Mouse (Mus musculus) kidney, postnatal 4 days (tissue): Measurements from ENCODE around the gene Slc25a30.
A peak's percentile ranks its signal among the peaks of the same experiment; 100 is the strongest.

Experiments used
- DNase-seq, 2 experiments: peaks; one replicate each; pipeline ENCODE4 v3.0.0; 2021; ENCODE audit warnings: mixed read lengths in 2 of 2

Gene Slc25a30

GRCm38 (mm10) chr14:75735597-75735996 lies 51.2 kb downstream of the Slc25a30 start:
- DNase-seq, result no peak

- no peak for DNase-seq
Observed at GRCm38 (mm10) chr14:75732631-75733030, 54.2 kb downstream of the Slc25a30 start.

GRCm38 (mm10) chr14:75731361-75731760 lies 55.5 kb downstream of the Slc25a30 start:
- DNase-seq, result no peak

DNA sequence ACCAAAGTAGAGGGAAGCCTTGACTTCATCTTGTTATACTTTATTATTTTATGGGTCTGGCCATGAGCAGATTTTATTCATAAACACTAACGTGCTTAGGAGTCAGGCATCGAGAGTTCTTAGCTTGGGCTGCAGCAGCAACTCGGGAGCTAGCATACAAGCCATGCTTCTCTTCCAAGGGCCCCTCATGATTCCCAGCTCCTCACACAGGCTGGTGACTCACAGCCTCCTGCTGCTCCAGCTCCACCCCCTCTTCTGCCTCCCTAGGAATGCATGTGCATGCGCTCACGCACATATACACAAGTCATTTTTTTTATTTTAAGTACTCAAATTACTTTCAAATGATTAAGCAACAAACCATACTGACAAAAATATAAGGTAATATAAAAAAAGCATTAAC lies 58.7 kb downstream of the Slc25a30 start:
- no peak for DNase-seq

GRCm38 (mm10) chr14:75727046-75727445 lies 59.8 kb downstream of the Slc25a30 start:
- DNase-seq, result peak; percentile 58 to 70

DNA sequence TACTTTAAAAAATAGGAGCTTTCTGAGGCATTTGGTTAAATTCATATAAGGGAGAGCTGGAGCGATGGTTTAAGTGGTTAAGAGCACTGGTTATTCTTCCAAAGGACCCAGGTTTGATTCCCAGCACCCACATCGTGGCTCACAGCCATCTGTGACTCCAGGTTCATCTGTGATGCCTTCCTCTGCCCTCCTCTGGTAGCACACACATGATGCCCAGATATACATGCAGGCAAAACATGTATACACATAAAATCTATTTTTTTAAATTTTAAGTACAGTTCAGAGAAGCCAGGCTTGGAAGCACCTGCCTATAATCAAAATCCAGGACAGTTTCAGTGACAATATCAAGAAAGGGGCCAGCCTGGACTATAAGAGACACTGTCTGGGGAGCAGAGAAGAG lies 64.0 kb downstream of the Slc25a30 start:
- no peak for DNase-seq

DNA sequence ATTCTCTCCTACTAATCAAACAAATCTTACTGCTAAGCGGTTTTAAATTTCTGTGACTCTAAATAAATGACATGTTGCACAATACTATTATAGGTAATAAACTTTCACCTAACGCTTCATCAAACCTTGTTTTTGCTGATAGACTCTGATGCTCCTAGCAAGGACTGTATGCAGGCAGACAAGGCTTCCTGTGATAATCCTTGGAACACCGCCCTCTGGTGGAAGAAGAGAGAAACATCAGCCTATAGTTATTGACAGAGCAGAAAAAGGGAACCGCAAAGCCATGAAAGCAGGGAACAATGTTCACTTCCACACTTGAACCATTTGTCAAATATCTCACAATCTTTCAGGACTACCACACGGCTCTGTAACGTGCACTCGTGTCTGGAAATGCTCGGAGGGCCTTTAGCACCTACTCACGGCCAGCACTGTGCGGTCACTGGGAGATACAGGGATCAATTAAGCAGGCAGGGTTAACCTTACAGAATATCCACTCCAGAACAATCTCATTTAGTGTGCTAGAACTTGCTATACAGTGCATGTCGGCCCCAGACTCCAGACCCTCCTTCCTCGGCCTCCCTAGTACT lies 64.8 kb downstream of the Slc25a30 start:
- peak; percentile 30 to 49 for DNase-seq

DNA sequence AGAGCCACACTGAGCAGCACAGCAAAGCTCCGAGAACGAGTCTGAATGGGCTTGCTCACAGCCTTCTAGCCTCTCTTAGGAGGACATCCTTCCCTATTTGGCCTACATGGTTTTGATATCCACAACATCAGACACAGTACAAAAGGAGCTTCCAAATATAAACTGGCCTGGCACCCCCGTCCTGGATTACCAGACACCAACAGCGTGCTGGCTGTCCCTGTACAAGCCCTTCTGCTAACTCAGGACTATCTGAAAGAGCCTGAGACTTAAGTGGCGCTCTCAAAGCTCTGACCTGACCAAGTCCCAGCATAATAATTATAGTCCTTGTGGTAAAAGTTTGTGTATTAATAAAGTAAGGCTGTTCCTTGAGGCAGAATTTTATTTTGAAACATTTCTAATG lies 66.7 kb downstream of the Slc25a30 start:
- DNase-seq, result no peak

DNA sequence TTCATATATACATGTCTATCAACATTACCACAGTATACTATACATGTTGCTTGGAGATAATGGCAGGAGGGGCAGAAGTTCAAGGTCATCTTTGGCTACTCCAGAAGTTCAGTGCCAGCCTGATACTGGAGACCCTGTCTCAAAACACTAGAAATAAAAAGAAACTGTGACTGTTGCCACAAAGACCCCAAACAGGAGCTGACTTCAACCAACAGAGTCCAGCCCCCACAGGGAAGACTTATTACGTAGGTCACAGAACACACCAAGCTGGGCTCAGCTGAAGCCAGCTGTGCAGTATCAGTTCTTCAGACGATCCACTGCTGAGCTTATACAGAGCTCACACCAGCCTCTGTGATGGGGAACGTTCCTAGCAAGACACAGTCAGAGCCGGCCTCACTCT lies 70.4 kb downstream of the Slc25a30 start:
- no peak for DNase-seq

DNA sequence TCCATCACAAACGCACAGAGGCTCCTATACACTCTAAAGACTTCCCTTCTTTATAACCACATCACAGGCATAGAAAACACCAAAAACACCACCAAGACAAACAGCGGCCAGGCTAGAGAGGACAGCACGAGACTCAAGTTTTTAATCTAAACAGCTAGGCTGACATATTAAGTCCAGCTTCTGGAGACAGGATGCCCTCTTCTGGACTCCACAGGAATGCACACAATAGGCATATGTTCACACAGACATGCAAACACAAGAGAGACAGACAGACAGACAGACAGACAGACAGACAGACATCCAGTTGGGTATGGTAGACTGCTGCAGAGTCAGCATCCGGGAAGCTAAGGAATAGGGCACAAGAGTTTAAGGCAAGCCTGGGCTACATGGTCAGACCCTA lies 73.2 kb downstream of the Slc25a30 start:
- peak in 1 of 2 experiments; percentile 33 for DNase-seq

DNA sequence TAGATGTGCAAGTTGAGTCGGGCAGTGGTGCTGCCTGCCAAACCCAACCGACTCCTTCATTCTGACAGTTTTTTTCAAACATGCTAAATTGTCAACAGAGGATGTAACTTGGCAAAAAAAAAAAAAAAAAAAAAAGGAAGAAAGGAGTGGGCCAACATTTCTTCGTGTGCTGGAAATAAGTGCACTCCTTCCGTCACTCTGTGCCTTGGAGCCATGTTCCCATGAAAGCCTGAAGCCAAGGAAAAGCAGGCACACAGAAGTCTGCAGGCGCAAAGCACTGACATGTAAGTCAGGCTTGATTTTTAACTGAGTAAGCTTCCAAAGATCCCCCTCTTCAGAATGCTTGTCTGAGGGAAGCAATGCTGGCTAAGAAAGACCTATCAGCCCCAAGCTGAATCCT lies 74.2 kb downstream of the Slc25a30 start:
- DNase-seq, result no peak

- DNase-seq, result no peak
Observed at GRCm38 (mm10) chr14:75711731-75712130, 75.1 kb downstream of the Slc25a30 start.
